Mouse (Mus musculus) erythroblast, embryonic 14.5 days (primary cell): ENCODE measurements around the gene Zdhhc24.

Experiments used
- GATA1 ChIP-seq: IDR thresholded peaks from 2 replicates; pipeline ENCODE4 v1.6.1; 2012; ENCODE audit warnings: low read length, inconsistent platforms, mixed read lengths
- TAL1 ChIP-seq: IDR thresholded peaks from 3 replicates; pipeline ENCODE4 v1.6.1; 2012; ENCODE audit warnings: low read length, inconsistent platforms, mixed read lengths

DNA sequence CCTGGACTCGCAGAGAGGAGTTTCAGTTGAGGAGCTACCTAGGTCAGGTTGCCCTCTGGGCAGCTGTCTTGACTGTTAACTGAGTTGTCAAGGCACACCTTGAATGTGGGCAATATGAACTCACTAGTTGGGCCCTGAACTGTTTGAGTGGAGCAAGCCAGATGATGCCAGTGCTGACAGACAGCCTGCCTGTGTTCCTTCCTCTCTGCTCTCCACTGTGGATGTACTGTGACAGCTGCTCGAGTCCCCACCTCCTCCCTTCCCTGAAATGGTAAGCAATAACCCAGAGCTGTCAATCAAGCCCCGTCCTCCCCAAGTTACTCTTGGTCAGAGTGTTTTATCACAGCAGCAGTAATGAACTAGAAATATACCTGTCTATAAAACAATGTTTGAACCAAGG, 21.4 kb downstream of the Zdhhc24 start:
- TF ChIP-seq GATA1 (no peak), TAL1 (no peak)
